Mouse (Mus musculus) megakaryocyte progenitor cell, adult 5-6 weeks (primary cell): ENCODE measurements around the gene Ackr2. TPM values are rescaled to one million over a fixed set of nuclear protein-coding genes. Genes with fewer than 3 reads are reported as not detected.
A peak's percentile ranks its signal among the peaks of the same experiment; 100 is the strongest.

ENCODE experiments used
- ATAC-seq: replicated peaks from 2 replicates; pipeline ENCODE4 v1.8.0; 2016; ENCODE audit warnings: mild to moderate bottlenecking, moderate TSS enrichment, inconsistent platforms; ENCODE audit not compliant: poor library complexity
- total RNA-seq, 2 experiments: library from RNA; stranded (forward) in 1 of 2; stranded (reverse) in 1 of 2; fragments of 157-497, 149-512 nt in 1 of 2; fragments of 200-1000 nt in 1 of 2; gene quantifications; 2 replicates each; pipeline versions ENCODE4 v1.2.3 to v1.2.4; 2015 to 2017

Ackr2 gene
- total RNA-seq, 2 experiments from 2014 or later, result not detected

- ATAC-seq, result no peak
Measured at GRCm38 (mm10) chr9:121914226-121914757, 16.1 kb downstream of the Ackr2 start.

- ATAC-seq, result no peak
Measured at GRCm38 (mm10) chr9:121915056-121915455, 16.9 kb downstream of the Ackr2 start.

- no peak for ATAC-seq
Measured at GRCm38 (mm10) chr9:121916102-121916501, 17.9 kb downstream of the Ackr2 start, which contains the start of gene Cyp8b1. Cyp8b1 (minus strand) TSS chr9:121916305.

- ATAC-seq, result peak; percentile 88
Measured at GRCm38 (mm10) chr9:121919027-121919501, 20.9 kb downstream of the Ackr2 start.

- no peak for ATAC-seq
Measured at GRCm38 (mm10) chr9:121923443-121923842, 25.3 kb downstream of the Ackr2 start.

GRCm38 (mm10) chr9:121923906-121924305 lies 25.8 kb downstream of the Ackr2 start:
- ATAC-seq, result no peak

GRCm38 (mm10) chr9:121924901-121925560 lies 26.9 kb downstream of the Ackr2 start:
- peak; percentile 38 for ATAC-seq

GRCm38 (mm10) chr9:121925959-121926358 lies 27.8 kb downstream of the Ackr2 start:
- no peak for ATAC-seq

GRCm38 (mm10) chr9:121926634-121927405 lies 28.7 kb downstream of the Ackr2 start:
- no peak; the same call in 1 of the 2 replicates for ATAC-seq

- no peak for ATAC-seq
Measured at GRCm38 (mm10) chr9:121927721-121928120, 29.6 kb downstream of the Ackr2 start.

GRCm38 (mm10) chr9:121928498-121928897 lies 30.3 kb downstream of the Ackr2 start:
- peak; percentile 83 for ATAC-seq

- ATAC-seq, result no peak
Measured at GRCm38 (mm10) chr9:121934856-121935255, 36.7 kb downstream of the Ackr2 start.

- ATAC-seq, result no peak
Measured at GRCm38 (mm10) chr9:121936952-121937351, 38.8 kb downstream of the Ackr2 start.

- ATAC-seq, result peak; percentile 43
Measured at GRCm38 (mm10) chr9:121937451-121937864, 39.3 kb downstream of the Ackr2 start.

- ATAC-seq, result peak; percentile 77
Measured at GRCm38 (mm10) chr9:121937944-121938355, 39.8 kb downstream of the Ackr2 start.

GRCm38 (mm10) chr9:121943005-121943404 lies 44.9 kb downstream of the Ackr2 start:
- ATAC-seq, result no peak

GRCm38 (mm10) chr9:121943628-121944027 lies 45.5 kb downstream of the Ackr2 start:
- no peak for ATAC-seq

GRCm38 (mm10) chr9:121947784-121948183 lies 49.6 kb downstream of the Ackr2 start:
- ATAC-seq, result no peak; the same call in 1 of the 2 replicates

- no peak for ATAC-seq
Measured at GRCm38 (mm10) chr9:121948431-121948830, 50.3 kb downstream of the Ackr2 start.

GRCm38 (mm10) chr9:121950418-121951113 lies 52.4 kb downstream of the Ackr2 start, which contains the start of gene Fam198a:
Fam198a (plus strand) TSS chr9:121950988.
- ATAC-seq, result peak; percentile 55

- ATAC-seq, result 0 out of 2 replicates have a peak, but pooled peaks have one; percentile 20
Measured at GRCm38 (mm10) chr9:121951114-121951423, 52.9 kb downstream of the Ackr2 start.
